Mouse (Mus musculus): ENCODE measurements around the gene Rptor.

Rptor gene

DNA sequence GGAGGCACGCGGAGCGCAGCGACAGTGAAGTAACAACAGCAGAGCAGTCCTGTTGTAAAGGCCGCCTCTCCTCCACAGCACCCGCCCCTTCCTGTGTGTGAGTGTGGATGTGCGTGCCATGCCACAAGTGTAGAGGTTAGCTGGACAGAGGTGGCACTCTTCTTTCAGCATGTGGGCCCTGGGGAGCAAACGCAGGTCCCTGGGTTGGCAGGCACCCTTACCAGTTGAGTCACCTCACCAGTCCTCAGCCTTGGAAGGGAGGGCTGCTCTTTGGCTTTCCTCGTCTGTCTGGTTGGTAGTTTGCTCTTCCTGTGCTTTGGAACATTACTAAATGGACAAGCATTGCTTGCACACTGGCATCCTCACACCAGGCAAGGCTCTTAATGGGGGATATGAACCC is 50.6 kb downstream of the Rptor start:
- CTCF ChIA-PET: no interaction called here

DNA sequence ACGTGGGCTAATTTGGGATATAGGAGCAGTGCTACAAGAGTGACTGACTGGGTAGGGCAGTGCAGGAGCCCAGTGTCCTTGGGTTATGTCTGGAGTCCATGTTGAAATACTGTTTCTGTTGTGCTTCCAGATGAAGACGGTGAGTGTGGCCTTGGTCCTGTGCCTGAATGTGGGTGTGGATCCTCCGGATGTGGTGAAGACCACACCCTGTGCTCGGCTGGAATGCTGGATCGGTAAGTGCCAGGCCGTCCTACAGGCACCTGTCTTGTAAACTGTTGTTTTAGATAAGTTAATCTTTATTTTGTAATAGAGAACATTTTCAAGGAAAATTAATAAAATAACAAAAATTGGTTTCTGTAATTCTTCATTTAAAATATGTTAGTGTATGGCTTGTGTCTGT is 54.8 kb downstream of the Rptor start:
- CTCF ChIA-PET: no interaction called here

DNA sequence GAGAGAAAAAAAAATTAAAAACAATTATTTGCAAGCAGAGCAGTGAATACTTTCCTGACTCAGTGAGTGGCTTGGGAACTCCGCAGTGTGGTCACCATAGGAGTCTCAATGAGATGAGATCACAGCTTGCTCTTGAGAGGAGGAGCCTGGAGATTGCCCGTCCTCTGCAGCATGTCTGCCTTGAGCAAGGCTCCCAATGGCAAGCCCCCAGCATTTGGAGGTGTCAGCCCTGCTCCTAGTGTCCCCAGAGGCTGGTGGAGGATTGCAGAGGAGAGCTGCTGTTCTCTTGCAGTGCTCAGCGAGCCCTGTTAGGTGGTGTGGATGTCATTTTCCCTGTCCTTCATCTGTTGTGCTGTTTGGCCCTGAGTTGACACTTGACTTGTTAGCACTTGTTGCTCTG is 56.6 kb downstream of the Rptor start:
- CTCF ChIA-PET: no interaction called here

DNA sequence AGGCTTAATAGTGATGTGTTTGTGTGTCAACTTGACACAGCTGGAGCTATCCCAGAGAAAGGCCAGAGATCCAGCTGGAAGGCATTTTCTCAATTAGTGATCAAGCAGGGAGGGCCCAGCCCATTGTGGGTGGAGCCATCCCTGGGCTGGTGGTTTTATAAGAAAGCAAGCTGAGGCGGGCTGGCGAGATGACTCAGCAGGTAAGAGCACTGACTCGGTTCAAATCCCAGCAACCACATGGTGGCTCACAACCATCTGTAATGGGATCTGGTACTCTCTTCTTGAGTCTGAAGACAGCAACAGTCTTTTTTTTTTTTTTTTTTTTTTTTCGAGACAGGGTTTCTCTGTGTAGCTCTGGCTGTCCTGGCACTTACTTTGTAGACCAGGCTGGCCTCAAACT is 58.8 kb downstream of the Rptor start:
- CTCF ChIA-PET: interaction anchor here (0.8 kb wide), 1 partner anchor 76 kb away, joined by 6 read pairs; no protein-coding TSS in a partner anchor

DNA sequence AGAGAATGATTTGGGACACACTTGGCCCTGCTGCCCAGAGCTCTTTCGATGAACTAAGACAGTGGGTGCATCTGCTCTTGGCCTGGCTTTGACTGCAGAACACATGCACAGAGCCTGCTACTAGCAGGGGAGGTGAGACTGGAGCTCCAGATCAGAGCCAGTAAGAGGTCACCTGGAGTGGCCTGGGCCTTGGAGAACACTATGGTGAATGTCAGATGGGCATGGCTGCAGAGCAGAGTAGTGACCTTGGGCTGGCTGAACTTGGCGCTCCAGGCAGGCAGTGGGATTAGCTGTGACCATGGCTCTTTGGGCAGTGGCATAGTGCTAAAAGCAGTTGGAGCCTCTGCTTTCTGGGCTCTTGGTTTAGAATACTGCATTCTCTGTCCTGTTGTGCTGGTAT is 61.2 kb downstream of the Rptor start:
- CTCF ChIA-PET: no interaction called here

- CTCF ChIA-PET: no interaction called here
Measured at GRCm38 (mm10) chr11:119664678-119665307, 62.1 kb downstream of the Rptor start.

DNA sequence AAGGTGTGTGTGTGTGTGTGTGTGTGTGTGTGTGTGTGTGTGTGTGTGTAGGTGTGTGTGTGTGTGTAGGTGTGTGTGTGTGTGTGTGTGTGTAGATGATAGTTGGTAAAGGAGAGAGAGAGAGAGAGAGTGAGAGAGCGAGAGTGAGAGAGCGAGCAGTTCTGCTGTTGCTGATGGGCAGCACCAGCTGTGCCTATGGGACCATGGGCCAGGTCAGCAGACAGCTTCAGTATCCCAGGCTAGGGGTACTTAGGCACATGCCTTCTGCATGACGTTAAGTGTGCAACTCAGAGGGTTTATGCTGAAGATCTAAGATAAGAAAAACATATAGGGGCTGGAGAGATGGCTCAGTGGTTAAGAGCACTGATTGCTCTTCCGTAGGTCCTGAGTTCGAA is 62.6 kb downstream of the Rptor start:
- CTCF ChIA-PET: no interaction called here

- CTCF ChIA-PET: no interaction called here
Measured at GRCm38 (mm10) chr11:119666567-119667108, 63.9 kb downstream of the Rptor start.

DNA sequence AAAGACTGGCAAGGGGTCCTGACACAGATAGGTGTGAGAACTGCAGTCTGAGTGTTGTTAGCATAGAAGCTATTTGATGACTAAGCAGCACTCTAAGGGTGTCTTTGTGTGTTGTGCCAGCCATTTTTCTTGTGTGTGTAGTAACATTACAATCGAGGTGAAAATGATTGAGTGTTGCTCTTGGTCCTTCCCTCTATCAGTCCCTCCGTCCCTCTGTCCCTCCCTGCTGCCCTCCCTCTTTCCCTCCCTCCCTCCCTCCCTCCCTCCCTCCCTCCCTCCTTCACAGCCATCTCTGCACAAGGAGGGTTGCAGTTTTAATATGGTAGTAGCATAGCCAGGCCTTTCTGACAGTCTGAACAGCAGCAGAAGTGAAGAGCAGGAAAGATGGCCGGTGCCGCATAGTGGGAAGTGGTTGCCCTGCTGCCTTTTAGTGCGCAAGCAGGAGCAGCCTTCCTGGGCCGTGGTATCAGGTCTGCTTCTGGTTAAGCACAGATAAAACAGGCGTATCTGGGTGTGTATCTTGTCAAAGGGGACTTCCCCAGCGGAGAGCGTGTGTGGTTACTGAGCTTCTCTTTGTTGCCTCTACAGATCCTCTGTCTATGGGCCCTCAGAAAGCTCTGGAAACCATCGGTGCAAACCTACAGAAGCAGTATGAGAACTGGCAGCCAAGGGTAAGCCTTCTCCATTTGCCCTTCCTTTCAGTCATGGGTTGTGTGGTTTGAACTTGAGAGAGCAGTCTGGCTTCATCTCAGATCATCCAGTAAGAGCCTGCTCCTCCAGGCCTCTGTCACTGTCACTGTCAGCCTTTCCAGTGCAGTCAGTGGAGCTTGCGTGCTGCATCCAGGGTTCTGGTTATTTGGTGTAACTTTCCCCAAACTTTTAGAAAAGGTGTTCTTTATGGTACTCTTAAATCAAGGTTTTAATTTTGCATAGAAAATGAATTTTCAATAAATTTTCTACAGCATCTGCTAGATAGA is 68.3 kb downstream of the Rptor start:
- CTCF ChIA-PET: interaction anchor here (0.5 kb wide), 1 partner anchor 8 kb away, joined by 5 read pairs; no protein-coding TSS in a partner anchor

DNA sequence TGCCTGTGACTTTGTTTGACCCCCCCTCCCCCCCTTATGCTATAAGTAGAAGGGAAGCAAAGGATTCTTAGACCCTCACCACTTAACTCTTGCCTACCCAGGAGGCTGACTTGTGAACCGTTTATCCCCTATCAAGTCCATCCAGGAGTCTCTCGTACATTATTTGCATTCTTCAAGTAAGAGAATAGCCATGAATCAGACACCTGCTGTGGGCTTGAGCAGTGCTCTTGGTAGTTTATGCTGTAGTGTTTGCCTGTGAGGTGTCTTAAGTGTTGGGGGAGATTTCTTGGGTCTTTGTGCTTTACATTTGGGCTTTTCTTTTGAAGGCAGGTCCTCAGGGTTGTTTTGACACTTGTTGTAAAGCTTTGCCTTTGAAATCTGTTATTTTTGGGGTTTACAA is 69.3 kb downstream of the Rptor start:
- CTCF ChIA-PET: no interaction called here

DNA sequence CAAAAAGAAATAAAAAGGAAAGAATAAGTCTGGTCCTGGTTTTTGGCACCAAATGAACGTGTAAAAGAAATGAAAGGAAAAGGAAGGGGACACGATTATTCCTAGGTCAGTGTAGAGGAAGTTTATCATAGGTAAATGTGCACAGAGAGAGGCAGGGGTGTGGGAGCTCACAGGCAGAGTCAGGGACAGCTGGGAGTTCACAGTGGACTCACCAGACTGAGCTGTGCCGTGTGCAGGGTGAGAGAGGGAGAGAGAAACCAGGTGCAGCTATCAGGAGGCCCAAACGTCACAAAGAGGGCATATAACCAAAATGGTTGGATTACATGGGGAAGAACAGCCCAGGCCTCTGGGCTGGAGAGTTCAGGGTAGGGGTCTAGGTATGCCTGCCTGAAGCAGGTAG is 70.1 kb downstream of the Rptor start:
- CTCF ChIA-PET: no interaction called here

DNA sequence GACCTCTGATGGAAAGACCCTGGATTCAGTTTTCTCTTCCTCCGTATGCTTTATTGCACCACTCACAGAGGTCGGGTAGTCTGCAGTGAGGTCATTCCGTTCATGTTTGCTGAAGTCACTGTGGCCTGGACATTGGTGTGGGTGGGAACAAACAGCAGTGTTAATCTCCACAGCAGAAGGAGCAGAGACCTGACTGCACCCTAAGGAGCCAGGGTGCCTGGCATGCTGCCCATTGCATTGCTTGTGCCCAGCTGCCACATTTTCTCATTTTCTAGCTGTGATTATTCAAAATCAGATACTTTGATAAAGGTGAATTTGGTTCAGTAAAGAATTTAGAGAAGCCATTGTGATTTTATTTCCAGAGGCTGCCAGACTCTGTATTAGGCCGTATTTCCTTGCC is 72.1 kb downstream of the Rptor start:
- CTCF ChIA-PET: interaction anchor here (0.8 kb wide), 1 partner anchor 448 kb away, joined by 4 read pairs; no protein-coding TSS in a partner anchor

- CTCF ChIA-PET: no interaction called here
Measured at GRCm38 (mm10) chr11:119675546-119675945, 72.8 kb downstream of the Rptor start.

- CTCF ChIA-PET: no interaction called here
Measured at GRCm38 (mm10) chr11:119676751-119677411, 74.2 kb downstream of the Rptor start.

GRCm38 (mm10) chr11:119678427-119678826 is 75.7 kb downstream of the Rptor start:
- CTCF ChIA-PET: interaction anchor here (0.6 kb wide), 1 partner anchor 747 kb away, joined by 3 read pairs; no protein-coding TSS in a partner anchor

GRCm38 (mm10) chr11:119680735-119681134 is 78.0 kb downstream of the Rptor start:
- CTCF ChIA-PET: no interaction called here

- CTCF ChIA-PET: no interaction called here
Measured at GRCm38 (mm10) chr11:119682285-119682684, 79.6 kb downstream of the Rptor start.

DNA sequence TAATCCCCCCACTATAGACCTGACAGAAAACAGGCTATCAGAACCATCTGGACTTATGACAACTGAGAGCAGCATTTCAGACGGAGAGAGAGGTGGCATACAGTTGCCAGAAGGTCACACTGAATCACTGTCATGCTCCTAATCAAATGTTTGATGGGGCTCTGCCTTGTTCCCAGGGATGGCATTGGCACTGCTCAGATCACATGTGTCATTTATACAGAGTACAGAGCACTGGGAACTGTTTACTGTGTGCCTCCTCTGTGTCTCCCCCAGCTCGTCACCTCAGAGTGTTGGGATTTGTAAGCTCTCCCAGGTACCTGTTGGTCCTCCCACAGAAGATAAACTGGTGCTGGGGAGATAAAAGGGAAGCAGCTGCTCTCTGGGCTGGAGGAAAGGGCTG is 81.1 kb downstream of the Rptor start:
- CTCF ChIA-PET: no interaction called here

- CTCF ChIA-PET: no interaction called here
Measured at GRCm38 (mm10) chr11:119685477-119685876, 82.8 kb downstream of the Rptor start.

DNA sequence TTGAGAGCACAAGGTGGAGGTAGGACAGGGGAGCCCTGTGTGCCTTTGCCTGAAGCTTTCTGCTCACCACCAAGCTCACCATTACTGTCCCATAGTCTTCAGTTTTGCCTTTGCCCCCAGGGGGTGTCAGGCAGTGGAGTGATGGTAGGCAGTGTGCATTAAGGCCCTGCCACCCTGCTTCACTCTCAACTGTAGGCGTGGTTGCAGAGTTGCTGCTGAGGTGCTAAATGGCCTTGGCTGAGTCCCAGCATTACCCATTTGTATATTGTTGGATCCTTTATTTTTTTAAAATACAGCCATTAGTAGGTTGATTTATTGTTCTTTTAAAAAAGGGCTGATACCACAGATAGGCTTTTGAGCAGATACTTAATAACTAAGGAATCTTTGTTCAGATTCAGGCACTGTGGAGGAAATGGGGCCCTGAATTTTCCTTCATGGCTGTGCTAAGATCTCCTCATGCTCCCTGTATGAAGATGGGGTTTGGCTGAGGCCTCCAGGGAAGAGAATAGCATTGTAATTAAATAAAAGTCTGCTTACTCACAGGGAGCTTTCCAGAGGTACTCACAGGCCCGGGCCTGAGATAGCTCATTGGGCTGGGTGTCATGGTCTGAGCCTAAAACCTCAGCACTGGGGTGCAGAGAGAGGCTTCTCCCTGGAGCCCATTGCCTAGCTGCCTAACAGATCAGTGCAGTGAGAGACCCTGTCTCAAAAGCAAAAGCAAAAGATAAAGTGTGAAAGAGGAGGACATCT is 83.4 kb downstream of the Rptor start:
- CTCF ChIA-PET: no interaction called here

DNA sequence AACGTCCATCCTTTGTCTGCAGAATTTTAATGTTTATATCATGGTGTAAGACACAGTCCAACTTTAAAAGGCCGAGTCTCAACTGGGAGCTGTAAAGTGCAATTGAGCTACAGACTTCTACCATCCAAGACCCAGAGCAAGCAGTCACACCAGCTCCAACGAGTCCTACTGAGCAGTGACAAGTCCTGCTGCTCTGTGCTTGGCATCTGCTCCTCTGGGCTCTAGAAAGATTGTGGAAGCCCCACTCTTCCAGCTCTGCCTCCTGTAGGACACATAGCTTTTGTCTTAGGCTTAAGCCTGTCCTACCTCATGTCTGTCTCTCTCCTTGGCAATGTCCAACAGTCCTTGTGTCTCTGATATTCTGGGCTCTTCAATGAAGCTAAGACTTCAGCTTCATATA is 84.6 kb downstream of the Rptor start:
- CTCF ChIA-PET: no interaction called here

- CTCF ChIA-PET: no interaction called here
Measured at GRCm38 (mm10) chr11:119687966-119688365, 85.3 kb downstream of the Rptor start.
